Mouse (Mus musculus): Measurements from ENCODE around the gene Trp63.

The Trp63 gene

DNA sequence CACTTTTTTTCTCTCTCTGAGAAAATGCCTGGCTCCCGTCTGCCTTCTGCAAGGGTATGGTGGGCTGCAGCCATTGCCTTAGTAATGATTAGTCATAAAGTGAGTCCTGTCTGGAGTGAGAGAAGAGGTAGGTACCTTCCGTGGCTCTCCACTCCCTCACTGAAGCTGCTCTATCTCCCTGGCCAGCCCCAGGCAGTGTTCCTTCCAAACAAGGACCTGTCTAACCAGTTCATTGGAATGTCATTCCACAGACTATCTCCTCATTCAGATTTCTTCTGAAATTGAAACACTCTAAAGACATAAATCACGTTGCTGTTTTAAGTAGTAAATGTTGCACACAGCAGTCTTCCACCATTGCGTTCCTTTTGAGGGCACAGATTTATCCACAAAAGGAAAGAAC is 96.4 kb downstream of the Trp63 start:
- DNase-seq (ENCODE audit: low spot score): no peak

- DNase-seq (ENCODE audit: low spot score): no peak
Observed at GRCm38 (mm10) chr16:25784246-25784645, 100.7 kb downstream of the Trp63 start.

- DNase-seq (ENCODE audit: low spot score): no peak
Observed at GRCm38 (mm10) chr16:25786457-25786856, 102.9 kb downstream of the Trp63 start.

DNA sequence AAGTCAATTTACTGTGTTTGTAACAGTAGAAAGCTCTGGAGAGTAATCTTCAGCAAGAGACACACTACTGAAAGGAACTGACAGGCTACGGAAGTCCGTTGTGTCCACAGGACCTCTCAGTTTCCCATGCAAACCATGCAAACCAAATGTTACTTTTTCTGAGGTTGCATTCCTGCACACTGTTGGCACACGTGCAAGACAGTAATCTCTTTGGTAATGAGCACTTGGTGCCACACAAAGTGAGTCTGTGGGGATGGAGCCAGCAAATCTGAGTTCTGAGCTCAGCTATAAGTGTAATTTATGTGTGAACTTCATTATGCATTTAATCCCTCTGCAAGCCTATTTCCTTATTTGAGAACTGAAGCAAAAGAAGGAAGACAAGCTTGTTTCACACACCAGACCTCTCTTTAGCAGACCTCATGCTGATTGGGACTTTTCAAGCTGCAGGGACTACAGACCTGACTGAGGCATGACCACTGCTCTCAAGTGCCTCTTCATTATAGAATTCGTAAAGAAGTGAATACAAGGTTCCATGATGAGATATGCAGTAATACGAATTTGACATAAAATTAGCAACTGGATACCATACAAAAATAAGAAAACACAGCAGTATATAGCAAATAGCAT is 109.2 kb downstream of the Trp63 start:
- DNase-seq (ENCODE audit: low spot score): no peak

DNA sequence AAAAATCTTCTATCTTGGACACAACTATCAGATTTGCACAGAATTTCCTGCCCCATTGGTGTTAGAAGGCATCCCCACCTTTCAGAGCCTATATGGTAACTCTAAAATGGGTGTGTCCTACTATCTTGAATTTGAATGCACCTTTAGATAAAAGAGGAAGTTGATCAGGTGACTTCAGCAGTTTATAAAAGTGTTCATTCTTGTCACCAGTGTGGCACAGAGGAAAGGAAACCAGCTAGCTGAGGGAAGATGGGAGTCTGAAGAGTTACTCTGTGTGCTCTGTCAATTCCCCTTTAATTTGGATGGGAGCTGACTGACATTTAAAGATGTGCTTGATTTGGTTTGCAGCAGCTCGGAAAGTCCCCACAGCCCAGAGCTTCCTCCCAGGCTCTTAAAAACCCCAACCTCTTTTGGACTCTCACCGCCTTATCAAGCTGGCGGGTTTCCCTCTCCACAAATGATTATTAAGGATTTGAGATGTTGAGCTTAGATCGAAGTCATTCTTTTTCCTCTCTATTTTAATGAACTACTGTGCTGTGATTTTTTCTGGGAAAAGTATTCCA is 114.2 kb downstream of the Trp63 start:
- DNase-seq (ENCODE audit: low spot score): no peak

DNA sequence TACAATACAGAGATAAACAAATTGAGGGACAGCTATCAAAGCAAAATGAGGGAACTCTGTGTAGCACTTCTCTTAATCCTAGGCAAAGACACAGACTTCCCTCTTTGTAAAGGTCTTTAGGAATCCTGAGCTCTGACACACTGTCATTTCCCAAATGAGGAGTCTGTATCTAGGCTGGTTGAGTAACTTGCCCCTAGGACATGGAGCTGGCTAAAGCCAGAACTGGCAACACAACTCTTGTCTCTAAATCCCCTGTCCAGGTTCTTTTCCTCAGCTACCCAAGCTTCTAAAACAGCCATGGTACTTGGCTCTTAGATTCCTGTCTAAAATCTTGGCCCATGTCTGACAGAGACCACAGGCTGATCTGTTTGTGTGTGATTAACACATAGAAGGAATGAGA is 116.1 kb downstream of the Trp63 start:
- no peak for DNase-seq (ENCODE audit: low spot score)

- DNase-seq (ENCODE audit: low spot score): no peak
Observed at GRCm38 (mm10) chr16:25804955-25805354, 121.4 kb downstream of the Trp63 start.

- no peak for DNase-seq (ENCODE audit: low spot score)
Observed at GRCm38 (mm10) chr16:25807116-25807515, 123.6 kb downstream of the Trp63 start.

DNA sequence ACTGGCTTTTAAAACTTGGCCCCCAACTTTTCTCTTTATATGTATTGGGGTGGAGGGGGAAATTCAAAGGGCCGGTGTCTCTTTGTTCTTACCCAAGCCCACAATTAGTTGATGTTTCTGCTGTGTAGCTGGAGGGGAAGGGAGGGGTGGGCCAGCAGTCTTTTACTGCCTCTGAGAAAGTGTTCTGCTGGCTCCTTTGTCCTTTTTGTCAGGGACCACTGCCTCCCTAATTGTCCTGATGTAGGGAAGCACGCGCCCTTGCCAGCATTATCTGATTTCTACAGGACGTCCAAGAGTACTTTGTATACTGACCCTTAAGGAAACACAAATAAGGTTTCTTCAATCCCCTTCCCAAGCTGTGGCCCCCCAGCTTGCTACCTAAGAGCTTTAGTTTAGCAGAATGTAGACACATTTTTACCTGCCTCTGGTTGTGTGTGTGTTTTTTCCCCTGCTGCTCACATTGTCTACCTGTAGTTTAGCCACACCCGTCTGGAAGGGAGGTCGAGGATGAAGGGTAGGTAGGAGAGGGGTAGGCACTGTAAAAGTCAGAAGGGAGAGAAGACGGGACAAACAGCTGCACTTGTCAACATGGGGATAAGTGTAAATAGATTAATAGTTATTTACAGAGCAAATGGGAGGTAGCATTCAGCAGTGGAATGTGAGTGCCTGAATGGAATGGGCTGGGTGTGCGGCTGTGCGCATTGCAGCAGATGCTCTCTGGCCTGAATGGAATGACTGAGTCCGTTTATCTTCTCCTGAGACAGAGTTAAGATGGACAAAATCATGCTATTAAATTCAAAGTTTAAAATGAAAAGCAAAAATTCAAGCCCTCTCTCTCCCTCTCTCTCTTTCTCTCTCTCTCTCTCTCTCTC is 134.4 kb downstream of the Trp63 start:
- DNase-seq (ENCODE audit: low spot score): no peak

DNA sequence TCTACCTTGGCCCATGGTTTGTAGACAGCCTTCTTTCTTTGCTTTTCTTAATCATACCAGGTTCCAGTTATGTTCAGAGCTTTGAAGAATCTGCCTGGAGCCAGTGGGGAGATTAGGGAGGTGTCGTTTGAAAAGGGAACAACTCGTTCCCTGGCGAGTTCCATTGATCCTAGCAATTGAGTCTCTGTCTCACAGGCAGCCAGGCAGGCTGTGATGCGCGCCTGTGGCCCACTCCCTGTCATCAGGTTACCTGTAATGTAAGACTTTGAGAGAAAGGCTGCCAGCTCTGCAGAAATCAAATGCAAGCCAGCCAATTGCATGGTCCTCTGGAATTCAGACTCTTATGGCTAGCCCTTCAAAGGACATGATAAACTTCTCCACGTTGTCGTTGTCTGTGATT is 142.5 kb downstream of the Trp63 start:
- DNase-seq (ENCODE audit: low spot score): no peak

DNA sequence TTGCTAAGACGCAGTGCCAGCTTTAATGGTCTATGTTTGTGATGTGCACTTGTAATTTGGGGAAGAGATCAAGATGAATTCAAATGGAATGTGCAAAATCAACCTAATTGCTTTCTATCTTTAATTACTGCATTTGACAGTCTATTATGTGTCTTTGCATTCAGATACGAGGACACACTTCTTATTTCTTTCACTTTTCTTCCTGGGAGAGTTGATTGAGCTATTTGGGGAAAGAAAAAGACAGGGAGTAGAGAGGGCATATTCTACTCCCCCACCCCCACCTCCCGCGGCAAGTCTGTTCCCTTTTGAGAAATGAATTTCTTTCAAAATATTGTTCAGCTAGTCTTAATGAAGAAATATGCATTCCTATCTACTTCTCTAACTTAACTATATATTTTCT is 149.0 kb downstream of the Trp63 start:
- DNase-seq (ENCODE audit: low spot score): no peak

GRCm38 (mm10) chr16:25835301-25835700 is 151.7 kb downstream of the Trp63 start:
- DNase-seq (ENCODE audit: low spot score): no peak

DNA sequence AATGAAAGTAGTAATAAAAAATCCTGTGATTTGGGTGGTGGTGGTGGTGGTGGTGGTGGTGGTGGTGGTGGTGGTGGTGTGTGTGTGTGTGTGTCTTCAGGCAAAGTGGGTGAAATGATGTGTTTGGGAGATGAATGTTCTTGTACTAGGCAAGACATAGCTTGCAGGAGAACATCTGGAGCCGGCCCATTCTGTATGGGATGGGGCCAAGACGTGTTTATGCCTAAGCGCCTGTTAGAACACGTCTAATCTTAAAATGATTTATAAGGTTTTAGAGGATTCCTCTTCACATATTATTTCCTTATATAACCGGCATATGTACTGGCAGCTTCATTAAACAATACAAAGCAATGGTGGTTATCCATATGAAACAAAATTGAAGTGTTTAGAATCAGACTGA is 152.2 kb downstream of the Trp63 start:
- no peak for DNase-seq (ENCODE audit: low spot score)

GRCm38 (mm10) chr16:25842996-25843395 is 159.4 kb downstream of the Trp63 start:
- DNase-seq (ENCODE audit: low spot score): no peak

DNA sequence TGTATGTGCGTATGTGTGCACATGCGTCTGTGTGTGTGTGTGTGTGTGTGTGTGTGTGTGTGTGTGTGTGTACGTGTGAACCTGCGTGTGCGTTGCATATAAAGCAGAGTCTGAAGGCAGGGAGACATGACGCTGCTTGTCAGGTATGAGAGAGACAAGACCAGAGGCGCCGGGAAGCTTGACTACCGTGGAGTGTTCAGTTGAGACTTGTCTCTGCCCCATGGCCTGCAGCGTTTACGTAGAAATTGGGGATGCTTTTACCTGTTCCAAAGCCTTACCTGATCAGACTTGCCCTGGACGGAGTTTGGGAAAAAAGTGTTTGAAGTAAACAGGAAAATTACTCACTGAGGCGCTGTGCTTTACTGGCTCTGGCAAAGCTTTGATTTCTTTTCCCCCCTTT is 160.1 kb downstream of the Trp63 start:
- no peak for DNase-seq (ENCODE audit: low spot score)

DNA sequence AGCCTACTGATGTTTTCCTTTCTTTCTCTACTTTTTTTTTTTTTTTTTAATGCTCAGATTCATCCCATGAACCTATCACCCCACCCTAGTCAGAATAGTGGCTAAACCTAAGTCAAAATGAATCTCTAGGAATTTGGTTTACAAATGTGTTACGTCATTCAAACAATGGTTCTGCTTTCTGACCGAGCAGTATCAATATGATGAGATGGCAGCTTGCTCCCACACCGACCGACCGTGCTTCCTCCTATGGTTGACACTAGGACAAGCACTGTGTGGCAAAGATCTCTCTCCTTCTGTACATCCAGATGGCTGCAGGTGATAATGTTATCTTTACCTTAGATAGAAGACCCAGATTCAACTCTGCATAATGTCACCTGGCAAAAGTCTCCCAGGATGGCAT is 163.0 kb downstream of the Trp63 start:
- no peak for DNase-seq (ENCODE audit: low spot score)

- no peak for DNase-seq (ENCODE audit: low spot score)
Observed at GRCm38 (mm10) chr16:25848474-25848873, 164.9 kb downstream of the Trp63 start.

- no peak for DNase-seq (ENCODE audit: low spot score)
Observed at GRCm38 (mm10) chr16:25849593-25850464, 166.3 kb downstream of the Trp63 start.

DNA sequence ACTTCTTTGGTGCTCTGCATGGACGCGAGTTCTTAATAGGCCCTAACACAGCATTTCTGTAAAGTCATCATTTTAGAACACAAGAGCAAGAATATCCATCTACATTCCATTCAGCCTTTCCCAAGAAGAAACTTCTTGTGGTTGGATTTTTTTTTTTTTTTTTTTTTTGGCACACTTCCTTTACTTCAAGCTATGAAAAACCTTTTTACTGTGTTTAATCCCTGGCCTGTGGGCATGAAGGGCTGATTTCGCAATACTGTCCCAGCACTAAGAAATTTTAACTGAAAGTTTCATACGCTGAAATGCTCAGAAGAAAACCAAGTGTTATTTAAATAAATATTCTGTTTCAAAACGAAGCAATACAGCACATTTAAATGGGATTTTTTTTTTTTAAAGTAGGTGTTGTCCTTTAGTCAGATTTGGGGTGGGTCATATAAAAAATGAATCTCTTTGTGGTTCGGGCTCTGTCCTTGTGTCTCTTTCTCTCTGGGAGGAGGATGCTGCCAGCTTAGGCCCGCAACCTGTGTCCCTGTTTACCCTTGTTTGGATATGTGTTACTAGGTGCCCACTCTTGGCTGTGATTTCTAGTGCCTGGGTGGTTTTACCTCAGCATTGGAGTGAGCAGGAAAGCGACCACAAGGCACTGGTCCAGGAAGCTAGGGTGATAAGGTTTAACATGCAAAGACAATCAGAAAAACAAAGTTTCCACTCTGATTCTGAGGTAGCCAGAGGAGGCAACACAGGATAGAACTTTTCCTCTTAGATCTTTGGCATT is 177.4 kb downstream of the Trp63 start:
- no peak for DNase-seq (ENCODE audit: low spot score)

DNA sequence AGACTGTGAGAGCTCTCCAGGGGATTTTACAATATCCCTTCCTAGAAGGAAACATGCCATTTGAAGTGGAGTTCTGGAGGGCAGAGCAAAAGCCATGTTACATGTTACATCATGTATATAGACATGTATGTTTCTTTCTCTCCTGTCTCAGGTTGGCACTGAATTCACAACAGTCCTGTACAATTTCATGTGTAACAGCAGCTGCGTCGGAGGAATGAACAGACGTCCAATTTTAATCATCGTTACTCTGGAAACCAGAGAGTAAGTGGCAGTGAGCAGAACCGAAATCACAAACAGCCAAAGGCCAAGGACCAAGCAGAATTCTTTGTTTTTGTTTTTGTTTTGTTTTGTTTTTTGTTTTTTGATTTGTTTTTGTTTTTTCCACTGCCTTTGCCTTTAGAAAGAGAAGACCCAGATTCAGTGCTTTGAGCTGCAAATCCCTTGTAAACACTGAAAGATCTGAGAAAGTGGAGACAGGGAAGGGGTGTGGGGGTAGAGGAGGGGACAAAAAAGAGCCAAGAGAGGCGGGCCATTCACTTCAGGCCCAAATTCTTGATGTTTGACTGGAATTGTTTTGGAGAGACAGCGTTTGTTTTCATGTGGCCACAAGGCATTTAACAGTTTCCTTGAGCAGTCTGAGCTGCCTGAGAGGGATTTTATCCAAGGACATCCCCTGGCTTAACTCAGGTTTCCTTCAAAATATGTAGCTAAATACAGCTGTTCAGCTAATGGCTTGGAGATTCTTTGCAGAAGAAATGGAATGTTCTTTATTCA is 181.7 kb downstream of the Trp63 start:
- no peak for DNase-seq (ENCODE audit: low spot score)

DNA sequence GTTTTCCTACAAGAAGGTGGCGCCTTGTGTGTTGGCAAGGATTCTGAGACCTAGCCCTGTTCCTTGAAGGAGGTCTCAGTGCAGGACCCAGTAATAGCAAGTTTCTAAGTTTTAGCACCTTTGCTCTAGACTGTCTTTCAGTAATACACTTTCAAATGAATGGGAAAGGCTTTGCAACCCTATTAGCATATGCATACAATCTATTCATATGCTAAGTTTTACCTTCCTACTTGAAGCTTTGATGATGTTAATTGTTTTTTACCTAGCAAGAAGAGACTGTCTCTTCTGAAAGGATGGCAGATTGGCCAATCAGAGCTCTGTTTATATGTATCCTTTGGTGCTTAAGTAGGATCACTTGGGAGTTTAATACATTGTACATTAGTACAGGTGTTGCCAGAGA is 187.9 kb downstream of the Trp63 start:
- DNase-seq (ENCODE audit: low spot score): no peak
